ENCODE assay signal across 8 mouse cellular contexts in genomic region chr7:84606293-84606749, GRCm38 (mm10). TPM values are rescaled to one million over a fixed set of nuclear protein-coding genes. Genes with fewer than 3 reads are reported as not detected.
DNase-seq lines count a peak whose midpoint lies in the region; ATAC-seq and TF ChIP-seq lines count a peak whose summit lies in the region.

Gene Fah, minus strand, starts transcription at chr7:84606722.

- TF ChIP-seq CTCF in lung, embryonic 14.5 days (IDR thresholded peaks at IDR 0.05; ENCODE audit: low read depth) = no peak

- H3K9ac ChIP-seq in forebrain, embryonic 12.5 days = peak within 1 kb of the TSS; percentile 65
- H3K9ac ChIP-seq in lung, embryonic 14.5 days = peak within 1 kb of the TSS; percentile 54

- peak within 1 kb of the TSS; percentile 50 for H3K4me3 ChIP-seq in forebrain, embryonic 12.5 days (replicated peaks)
- H3K4me3 ChIP-seq in lung, embryonic 14.5 days (ENCODE audit: low read depth, low read length) = peak within 1 kb of the TSS; percentile 57

- H3K4me2 ChIP-seq in forebrain, embryonic 12.5 days = peak within 1 kb of the TSS; percentile 96
- H3K4me2 ChIP-seq in lung, embryonic 14.5 days = peak within 1 kb of the TSS; percentile 94

- H3K9me3 ChIP-seq in forebrain, embryonic 12.5 days = no peaks in the 10 kb centered on the region
- no peaks in the 10 kb centered on the region for H3K9me3 ChIP-seq in lung, embryonic 14.5 days (ENCODE audit: low read depth, low read length)

- H3K27ac ChIP-seq in forebrain, embryonic 12.5 days = no peak within 1 kb of the TSS
- H3K27ac ChIP-seq in lung, embryonic 14.5 days (ENCODE audit: low read depth) = no peak within 1 kb of the TSS

- no peaks in the 10 kb centered on the region for H3K36me3 ChIP-seq in forebrain, embryonic 12.5 days (replicated peaks)
- no peaks in the 10 kb centered on the region for H3K36me3 ChIP-seq in lung, embryonic 14.5 days (ENCODE audit: insufficient read depth)

- WGBS in forebrain, embryonic 12.5 days = 5% methylated on average over 10 of the region's 10 CpGs
- WGBS in lung, embryonic 14.5 days = 2% methylated on average over 10 of the region's 10 CpGs

- DNase-seq in embryo, embryonic 10 days (ENCODE audit: low spot score) = peak; percentile 70
- DNase-seq in embryo, embryonic 9.5 days (ENCODE audit: extremely low spot score) = no peak
- DNase-seq in brain, adult 2 months (ENCODE audit: low read depth, low spot score) = peak; percentile 81
- DNase-seq in heart, postnatal 4 days = peak; percentile 39
- DNase-seq in layer of hippocampus, adult 8-10 months (ENCODE audit: low spot score in 2 of 2) = no peak
- peak; percentile 64 for DNase-seq in lung, embryonic 14.5 days
- DNase-seq in retina, embryonic 14.5 days (ENCODE audit: low spot score) = peak; percentile 89

- ATAC-seq in forebrain, embryonic 12.5 days (ENCODE audit: low FRiP score) = no peak; the same call in none of the 2 replicates
- peak; percentile 53 for ATAC-seq in lung, embryonic 14.5 days (ENCODE audit: insufficient read depth)

- peaks cover 16% of the 10 kb centered on the region for H3K4me1 ChIP-seq in forebrain, embryonic 12.5 days
- H3K4me1 ChIP-seq in lung, embryonic 14.5 days (ENCODE audit: insufficient read depth) = 0 out of 2 replicates have a peak, but pooled peaks cover 4% of the 10 kb centered on the region

- H3K27me3 ChIP-seq in forebrain, embryonic 12.5 days = peaks cover 4% of the 10 kb centered on the region; the same call in 1 of the 2 replicates
- H3K27me3 ChIP-seq in lung, embryonic 14.5 days (ENCODE audit: insufficient read depth, low read length) = no peaks in the 10 kb centered on the region

RNA-seq across cellular contexts. Expression of gene Fah, which starts in this region (rescaled TPM):
- 2.4 and 3.0 TPM in 2 replicates for polyA plus RNA-seq in forebrain, embryonic 12.5 days (2016; fragmentation: Nextera tagmentation; extraction: Ambion mirVana)
- total RNA-seq in heart, postnatal 4 days (2021) = 1 to 10 TPM; 5.5 to 5.7 TPM
- total RNA-seq in layer of hippocampus, adult 8-10 months (2022) = 10 to 100 TPM; 23.1 to 29.5 (median 25.9) TPM
- polyA plus RNA-seq in lung, embryonic 14.5 days (2014; fragmentation: Nextera tagmentation; extraction: Ambion mirVana) = 10.7 and 12.0 TPM in 2 replicates

Comparison
In these comparisons a context has a peak if more than half of its experiments do, and no peak if none do; other contexts are left out.
1. DNase-seq: peak in embryo, embryonic 10 days (single experiment), brain, adult 2 months (single experiment), heart, postnatal 4 days (single experiment), lung, embryonic 14.5 days (single experiment) and retina, embryonic 14.5 days (single experiment); none in embryo, embryonic 9.5 days (single experiment) and layer of hippocampus, adult 8-10 months (0 of 2).